Mouse (Mus musculus) spleen, adult 2 months (tissue): ENCODE measurements at regions not wholly inside any gene's neighbourhood (a gene's known extent, or its start where the extent isn't known, plus 50 kb on each side); places are given as distances from the start of the nearest gene placed in this dataset.

Experiments used
- CTCF ChIP-seq: fragments of 200-500 bp; IDR thresholded peaks from 2 replicates; pipeline ENCODE4 v1.5.1; 2011; ENCODE audit warnings: mild to moderate bottlenecking, inconsistent platforms; ENCODE audit not compliant: insufficient read depth, insufficient read length, insufficient replicate concordance; ENCODE audit errors: extremely low read depth
- POLR2A ChIP-seq: fragments of 200-500 bp; IDR thresholded peaks from 2 replicates; pipeline ENCODE4 v1.6.1; 2011; ENCODE audit warnings: low read depth, low read length, inconsistent platforms

DNA sequence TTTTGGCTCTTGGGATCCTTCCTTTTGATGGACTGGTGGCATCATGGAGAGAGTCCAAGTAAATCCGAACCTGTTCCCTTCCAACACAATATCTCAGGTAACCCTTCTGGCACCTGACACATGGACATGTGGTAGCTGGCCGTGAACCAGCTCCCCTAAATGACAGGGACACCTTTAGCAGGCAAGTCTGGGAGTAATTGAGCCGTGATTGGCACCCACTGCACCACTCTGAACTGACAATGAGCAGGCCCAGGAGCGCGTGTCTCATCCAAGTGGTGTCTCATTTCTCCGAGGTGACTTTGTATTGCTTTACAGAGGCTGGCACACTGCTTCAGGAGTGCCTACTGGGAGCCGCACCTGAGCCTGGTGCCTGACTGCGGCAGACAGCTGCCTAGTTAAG, 203.5 kb downstream of the Snx10 start:
- TF ChIP-seq CTCF (no peak), POLR2A (no peak)
